Mouse (Mus musculus) left cerebral cortex, adult 11 months (tissue): ENCODE results near the gene Pde3b.
A peak's percentile ranks its signal among the peaks of the same experiment; 100 is the strongest.
"Not testable (repeated sequence)": the region's sequence is repeated elsewhere in the genome, so short reads cannot be mapped to it uniquely, and the experiment has no call there.

Source experiments
- DNase-seq: peaks from one replicate; pipeline ENCODE4 v3.0.0; 2022; ENCODE audit warnings: low spot score

Gene Pde3b

DNA sequence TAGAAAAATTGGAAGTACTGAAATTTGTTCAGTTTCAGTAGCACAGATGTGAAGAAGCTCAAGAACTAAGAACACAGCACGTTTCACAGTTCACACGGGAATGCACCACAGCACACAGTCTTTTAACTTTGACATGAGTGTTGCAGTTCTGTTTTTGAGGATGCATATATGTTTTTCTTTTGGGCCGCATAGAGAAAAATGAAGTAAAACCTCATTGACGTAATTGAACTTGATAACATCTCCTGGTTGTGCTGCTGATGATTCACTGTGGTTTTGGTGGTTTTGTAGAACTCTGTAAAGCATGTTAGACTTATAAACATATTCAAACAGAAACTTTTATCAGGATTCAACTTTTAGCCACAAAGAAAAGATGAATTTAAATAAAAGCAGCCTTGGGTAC, 64.7 kb downstream of the Pde3b start:
- DNase-seq = no peak

DNA sequence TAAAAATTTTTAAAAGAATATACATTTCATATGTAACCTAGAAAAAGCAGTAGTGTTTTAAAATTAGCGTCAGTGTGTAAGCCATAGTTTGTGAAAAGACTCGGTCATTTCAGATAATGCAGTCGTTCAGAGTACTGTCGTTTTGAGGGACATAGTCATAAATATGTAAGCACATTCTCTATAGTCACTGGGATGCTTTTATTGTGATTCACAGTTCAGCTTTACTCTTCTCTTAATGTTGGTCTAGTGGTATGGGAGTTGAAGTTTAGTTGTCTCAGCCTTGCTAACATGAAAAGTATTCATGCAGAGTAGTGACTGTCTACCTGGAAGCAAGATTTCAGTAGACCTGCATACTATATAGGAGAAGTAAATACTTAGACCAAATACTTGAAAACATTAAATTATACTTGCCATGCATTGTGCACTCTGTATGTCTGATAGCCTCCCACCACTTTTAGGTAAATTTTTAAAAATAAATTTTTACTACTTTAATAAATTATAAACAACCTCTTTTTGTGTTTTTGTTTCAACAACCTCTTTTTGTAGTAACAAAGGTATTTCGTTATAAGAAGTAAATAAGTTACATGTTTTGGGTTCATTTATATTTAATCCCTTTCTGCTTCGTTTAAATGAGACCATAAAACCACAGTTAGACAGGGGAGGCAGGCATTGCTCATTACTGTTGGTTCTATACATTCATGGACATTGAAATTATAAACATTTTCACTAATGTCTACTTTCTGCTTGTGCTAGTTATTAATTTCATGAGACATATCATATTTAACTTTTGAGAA, 65.3 kb downstream of the Pde3b start:
- DNase-seq = no peak

DNA sequence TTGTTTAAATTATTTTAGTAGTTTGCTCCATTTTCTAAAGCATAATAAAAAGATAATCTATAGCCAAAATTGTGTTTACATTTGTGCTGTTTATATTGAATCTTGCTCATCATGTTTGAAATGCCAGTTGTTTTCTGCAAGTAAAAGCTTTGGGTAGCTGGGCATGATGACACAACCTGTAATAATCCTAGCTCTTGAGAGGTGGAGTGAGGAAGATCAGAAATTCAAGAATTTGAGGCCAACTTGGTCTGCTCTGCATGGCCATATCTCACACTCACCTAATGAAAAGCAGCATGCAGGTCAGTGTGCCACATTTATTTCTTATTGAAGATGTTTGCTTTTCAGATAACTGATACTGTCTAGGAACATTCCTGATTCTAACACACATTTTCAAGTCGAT, 65.9 kb downstream of the Pde3b start:
- DNase-seq = no peak

DNA sequence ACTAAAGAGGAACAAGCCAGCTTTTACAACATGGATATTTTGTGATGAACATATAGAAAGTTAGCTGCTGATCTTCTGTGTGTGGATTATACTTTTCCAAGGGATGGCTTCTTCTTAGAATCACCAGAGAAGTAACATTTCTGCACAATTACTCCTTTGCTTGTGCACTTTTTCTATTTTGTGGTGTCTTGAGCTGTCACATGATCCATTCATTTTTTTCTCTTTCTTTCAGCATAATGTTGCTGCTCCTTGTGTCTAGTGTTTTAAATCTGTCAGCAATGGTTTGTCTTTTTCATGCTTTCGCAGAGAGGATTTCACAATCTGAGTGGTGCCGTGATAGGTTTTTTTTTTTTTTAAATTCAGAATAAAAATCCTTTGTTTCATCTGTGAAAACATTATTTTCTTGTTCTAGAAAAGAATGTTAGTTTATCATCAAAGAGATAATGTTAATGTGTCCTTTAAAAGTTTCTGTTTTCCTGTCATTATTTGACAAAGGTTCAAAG, 66.4 kb downstream of the Pde3b start:
- DNase-seq = no peak

- no peak for DNase-seq
Measured at GRCm38 (mm10) chr7:114492540-114492939, 77.5 kb downstream of the Pde3b start.

GRCm38 (mm10) chr7:114494033-114494432, 79.0 kb downstream of the Pde3b start:
- DNase-seq = peak; percentile 5

DNA sequence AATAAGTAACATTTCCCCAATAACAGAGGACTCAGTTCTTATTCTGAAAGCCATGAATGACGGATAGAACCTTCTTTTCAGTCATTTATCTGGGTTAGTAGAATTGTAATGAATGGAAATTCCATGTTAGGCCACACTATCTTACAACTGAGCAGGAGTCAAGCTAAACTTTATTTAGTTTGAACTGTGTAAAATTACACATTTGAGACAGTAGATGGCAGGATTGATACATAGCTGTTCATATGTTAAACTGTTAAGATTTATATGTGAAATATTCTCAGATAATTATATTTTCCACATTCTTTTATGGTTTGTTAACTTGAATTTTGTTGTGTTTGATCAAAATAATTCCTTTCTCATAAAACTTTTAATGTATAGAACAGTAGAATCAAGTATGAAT, 84.2 kb downstream of the Pde3b start:
- no peak for DNase-seq

- no peak for DNase-seq
Measured at GRCm38 (mm10) chr7:114508879-114509278, 93.8 kb downstream of the Pde3b start.

- DNase-seq = no peak
Measured at GRCm38 (mm10) chr7:114520122-114520521, 105.0 kb downstream of the Pde3b start.

DNA sequence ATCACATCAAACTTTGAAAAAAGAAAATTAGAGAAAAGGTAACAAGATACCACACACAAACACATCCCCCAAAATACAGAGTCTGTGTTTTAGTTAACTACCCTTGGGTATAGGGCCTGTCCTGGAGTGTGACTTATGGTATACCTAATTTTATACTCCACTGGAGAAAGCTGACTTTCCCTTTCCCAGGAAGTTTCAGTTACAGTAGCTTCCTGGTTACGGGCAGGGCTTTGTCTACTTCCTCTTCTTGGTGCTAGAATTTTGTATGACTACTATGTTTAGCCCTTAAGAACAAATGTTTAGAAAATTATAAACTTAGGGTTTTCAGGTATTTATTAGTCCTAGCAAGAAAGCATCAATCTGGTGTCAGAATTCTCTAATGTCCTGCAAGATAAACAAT, 111.2 kb downstream of the Pde3b start:
- no peak for DNase-seq

GRCm38 (mm10) chr7:114536179-114536578, 121.1 kb downstream of the Pde3b start:
- no peak for DNase-seq

GRCm38 (mm10) chr7:114562531-114563241, 147.6 kb downstream of the Pde3b start, which contains the start of gene Cyp2r1:
TSS of gene Cyp2r1 (minus strand) at chr7:114562972.
- peak; percentile 79 for DNase-seq

DNA sequence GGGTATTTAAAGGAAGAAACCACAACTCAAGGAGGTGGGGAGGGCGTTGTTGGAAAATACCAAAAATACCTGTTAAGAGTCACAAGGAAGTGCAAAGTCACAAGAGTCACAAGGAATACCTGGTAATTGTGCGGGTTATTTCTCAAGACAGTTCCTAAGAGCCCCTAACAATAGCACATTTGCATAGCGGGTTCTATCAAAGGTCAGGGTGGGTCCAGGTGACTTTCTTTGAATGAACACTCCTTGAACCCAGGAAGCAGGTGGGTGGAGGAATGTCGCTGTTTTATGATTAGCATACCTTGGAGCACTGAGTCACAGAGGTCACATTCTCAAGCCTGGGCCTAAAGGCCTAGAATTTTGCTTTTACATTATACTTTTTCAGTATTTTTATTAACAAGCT, 158.8 kb downstream of the Pde3b start:
- DNase-seq = not testable (repeated sequence)

DNA sequence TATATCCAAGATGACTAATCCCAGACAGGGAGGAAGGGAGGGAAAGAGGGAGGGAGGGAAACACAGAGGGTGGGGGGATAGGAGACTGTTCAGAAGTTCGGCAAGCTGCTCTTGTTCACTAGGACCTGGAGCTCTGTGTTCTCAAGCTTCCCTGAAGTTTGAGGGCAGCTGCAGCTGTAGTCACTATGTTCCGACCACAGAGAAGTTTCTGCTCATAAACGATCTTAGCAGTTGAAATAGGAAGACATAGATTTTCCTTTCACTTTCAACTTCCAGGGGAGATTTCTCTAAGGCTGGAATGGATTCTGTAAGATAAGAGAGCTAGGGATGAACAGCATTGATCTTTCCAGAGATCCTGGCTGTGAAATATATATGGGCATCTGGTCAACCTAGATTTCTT, 161.8 kb downstream of the Pde3b start:
- no peak for DNase-seq

DNA sequence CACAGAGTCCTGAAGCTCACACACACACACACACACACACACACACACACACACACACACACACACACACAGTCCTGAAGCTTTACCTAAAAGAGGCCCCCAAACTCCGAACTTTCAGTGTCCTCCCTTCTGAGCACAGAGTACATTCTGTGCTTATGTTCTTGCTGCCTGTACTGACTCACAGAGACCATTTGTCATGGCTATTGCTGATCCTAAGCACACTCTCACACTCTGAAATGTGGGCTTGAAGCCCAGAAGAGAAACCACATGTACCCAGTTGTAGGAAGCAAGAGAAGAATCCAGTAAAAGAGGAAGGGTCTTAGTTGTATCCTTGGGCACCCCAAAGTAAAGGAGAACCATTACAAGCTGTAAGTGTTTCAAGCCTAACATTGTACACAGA, 162.6 kb downstream of the Pde3b start:
- DNase-seq = no peak

GRCm38 (mm10) chr7:114580426-114580825, 165.3 kb downstream of the Pde3b start:
- DNase-seq = peak; percentile 31

DNA sequence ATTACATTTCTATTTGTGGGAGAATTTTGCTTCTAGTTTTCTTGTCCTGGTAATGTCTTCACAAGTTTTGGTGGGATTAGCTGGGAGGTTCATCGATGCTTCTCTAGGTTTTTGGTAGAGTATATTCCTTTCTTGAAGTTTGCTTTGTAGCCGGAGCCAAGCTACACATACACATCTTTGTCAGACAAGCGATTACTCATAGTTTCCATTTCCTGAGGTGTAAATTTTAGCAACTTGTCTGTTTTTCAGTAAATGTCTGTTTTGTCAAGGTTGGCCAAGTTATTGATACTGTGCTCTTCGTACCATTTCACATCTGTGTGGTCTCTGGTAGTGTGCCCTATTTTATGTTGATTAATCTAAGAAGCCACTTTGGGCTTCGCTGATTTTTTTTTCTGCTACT, 166.1 kb downstream of the Pde3b start:
- DNase-seq = no peak

- DNase-seq = no peak
Measured at GRCm38 (mm10) chr7:114582441-114582840, 167.4 kb downstream of the Pde3b start.
